Mouse (Mus musculus) cortical plate, adult 2 months (tissue): ENCODE data around the gene Mybphl.

Experiments used
- CTCF ChIP-seq: fragments of 200-500 bp; IDR thresholded peaks from 2 replicates; pipeline ENCODE4 v1.5.1; 2011; ENCODE audit warnings: mild to moderate bottlenecking, control low read depth, low read length; ENCODE audit not compliant: insufficient read depth; ENCODE audit errors: extremely low read depth
- POLR2A ChIP-seq: fragments of 200-500 bp; IDR thresholded peaks from 2 replicates; pipeline ENCODE4 v1.6.1; 2011; ENCODE audit warnings: mild to moderate bottlenecking, low read length, control low read depth; ENCODE audit not compliant: insufficient read depth; ENCODE audit errors: extremely low read depth

- TF ChIP-seq CTCF (no peak), POLR2A (no peak)
These were observed 60.9 kb downstream of the Mybphl start for GRCm38 (mm10) chr3:108425624-108426018.
